Mouse (Mus musculus) spleen, postnatal 4 days (tissue): ENCODE measurements around the gene Sgms1.
"Not testable (repeated sequence)": the region's sequence is repeated elsewhere in the genome, so short reads cannot be mapped to it uniquely, and the experiment has no call there.

Experiments
- DNase-seq, 2 experiments: peaks; one replicate each; pipeline ENCODE4 v3.0.0; 2022; ENCODE audit warnings: low spot score in 2 of 2

Sgms1 gene

DNA sequence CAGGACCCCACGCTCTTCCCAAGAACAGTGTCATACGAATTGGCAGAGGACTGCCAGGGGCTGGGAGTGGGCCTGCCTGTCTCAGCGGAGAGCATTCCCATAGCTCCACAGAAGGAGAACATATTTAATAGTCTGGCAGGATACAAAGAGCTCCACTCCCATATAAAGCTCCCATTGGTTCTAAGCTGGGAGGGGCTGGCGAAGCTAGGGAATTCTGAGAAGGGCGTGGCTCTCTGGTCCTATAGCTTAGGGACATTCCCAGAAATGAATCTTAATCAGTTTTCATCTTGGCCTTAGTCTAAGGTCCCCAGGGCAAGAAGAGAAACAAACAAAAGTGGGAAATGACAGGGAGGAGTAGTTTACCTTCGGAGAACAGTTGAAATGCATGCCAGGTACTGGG is 247.1 kb downstream of the Sgms1 start:
- no peak for DNase-seq

DNA sequence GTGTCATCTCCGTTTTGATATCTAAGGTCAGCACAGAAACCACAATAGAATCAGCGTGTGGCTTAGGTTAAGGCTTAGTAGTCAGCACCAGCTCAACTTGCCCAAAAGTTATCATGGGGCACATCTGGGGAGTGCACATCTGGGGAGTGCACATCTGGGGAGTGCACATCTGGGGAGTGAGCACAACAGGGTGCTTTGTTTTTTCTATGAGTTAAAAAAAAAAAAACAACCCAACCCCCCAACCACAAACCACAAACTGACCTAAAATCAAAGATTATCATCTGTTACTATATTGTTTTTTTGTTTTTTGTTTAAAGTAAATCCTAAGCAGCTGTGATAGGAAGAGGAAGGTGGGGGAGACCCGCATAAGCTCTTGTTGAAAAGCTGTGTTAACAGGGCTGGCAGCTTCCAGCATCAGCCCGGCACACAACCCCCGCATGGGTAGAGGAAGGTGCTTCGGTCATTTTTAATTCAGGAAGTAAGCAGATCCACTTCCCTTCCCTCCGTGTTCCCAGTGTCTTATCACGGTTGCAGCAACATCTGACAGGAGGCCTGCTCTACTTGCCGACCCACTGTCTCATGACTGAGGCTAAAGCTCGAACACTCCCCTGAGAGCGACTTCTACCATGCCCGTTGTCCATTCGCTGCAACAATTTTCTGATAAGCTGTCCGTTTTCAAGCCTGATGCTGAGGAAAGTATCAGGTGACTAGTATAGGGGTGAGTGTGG is 251.0 kb downstream of the Sgms1 start:
- no peak for DNase-seq

DNA sequence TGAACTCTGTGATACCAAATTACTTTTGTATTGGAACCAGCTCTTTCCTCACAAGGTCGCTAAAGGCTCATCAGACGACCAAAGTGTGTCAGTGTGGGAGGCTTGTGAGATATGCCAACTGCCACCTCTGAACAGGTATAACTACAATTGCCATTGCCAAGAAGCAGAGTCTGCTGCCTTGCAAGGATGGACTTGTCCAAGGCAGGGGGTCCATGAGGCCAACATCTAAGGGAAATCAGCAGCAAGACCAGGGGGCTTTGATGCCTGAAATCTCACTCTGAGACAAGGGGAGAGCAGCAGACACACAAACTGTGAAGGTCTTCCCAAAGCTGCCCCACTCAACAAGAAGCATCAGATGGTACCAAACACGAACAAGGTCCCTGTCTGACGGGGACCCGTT is 251.6 kb downstream of the Sgms1 start:
- DNase-seq: no peak

DNA sequence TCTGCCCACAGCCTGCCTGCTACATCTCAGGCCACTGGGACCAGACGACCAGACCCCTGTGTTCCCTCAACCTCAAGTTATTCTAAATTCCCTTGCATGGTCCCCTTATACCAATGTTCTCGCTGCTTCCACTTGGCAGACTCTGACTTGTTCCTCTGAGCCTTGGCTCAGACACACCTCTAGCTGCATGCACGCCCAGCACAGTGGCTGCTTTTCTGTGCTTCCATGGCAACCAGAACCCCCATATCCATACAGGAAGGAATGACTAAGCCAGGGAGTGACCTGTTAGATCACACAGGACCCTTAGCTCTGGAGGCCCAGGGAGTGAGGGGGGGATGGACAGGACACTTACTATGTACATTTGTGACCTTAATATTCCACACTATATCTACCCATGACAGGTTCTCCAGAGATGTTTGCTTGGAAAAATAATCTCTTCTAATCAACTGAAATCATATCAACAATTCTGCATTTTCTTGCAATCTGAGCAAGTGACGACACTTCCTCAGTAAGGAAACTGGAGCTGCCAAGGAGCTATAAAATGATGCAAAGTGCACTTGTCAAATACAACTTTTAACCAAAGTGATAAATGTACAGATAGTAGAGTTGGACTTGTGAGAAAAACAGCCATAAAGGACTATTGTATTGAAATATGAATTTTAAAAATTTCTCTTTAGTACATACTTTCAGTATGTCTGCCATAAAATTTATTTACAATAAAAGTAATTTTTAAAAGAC is 252.5 kb downstream of the Sgms1 start:
- no peak for DNase-seq

DNA sequence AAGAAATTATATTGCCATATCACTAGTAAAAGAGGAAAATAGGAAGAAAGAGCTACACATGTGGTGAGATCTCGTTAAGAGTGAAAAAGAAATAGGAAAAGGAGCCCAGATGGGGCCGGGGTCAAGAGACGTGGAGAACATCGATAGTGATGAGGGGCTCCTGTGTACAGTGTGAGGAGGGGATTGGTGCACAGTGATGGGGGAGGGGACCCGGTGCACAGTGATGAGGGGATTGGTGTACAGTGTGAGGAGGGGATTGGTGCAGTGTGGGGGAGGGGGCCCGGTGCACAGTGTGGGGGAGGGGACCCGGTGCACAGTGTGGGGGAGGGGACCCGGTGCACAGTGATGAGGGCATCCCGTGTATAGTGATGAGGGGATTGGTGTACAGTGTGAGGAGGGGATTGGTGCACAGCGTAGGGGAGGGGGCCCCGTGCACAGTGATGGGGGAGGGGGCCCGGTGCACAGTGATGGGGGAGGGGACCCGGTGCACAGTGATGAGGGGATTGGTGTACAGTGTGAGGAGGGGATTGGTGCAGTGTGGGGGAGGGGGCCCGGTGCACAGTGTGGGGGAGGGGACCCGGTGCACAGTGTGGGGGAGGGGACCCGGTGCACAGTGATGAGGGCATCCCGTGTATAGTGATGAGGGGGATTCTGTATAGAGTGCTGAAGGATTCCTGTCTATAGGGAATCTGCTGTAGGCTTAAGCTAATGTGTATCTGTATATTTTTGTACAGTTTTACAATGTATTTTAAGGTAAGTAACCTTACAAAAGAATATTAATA is 257.6 kb downstream of the Sgms1 start:
- DNase-seq: not testable (repeated sequence)

DNA sequence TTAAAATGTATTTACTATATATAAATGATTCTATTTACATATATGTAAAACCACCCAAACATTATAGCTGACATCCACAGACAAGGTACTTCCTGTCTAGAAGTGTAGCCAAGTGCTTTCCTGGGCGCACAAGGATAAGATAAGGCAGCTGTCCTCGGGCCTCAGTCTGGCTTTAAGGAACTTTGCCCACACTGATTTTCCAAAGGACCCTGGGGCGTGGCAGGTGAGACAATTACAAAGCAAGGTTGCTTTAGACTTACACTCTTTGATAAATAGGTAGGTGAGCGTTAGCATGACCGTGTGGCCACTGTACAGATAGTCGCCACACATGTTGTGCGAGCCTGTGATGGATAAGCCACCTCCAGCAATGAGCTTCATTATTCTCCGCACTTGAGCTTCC is 260.2 kb downstream of the Sgms1 start:
- no peak for DNase-seq

DNA sequence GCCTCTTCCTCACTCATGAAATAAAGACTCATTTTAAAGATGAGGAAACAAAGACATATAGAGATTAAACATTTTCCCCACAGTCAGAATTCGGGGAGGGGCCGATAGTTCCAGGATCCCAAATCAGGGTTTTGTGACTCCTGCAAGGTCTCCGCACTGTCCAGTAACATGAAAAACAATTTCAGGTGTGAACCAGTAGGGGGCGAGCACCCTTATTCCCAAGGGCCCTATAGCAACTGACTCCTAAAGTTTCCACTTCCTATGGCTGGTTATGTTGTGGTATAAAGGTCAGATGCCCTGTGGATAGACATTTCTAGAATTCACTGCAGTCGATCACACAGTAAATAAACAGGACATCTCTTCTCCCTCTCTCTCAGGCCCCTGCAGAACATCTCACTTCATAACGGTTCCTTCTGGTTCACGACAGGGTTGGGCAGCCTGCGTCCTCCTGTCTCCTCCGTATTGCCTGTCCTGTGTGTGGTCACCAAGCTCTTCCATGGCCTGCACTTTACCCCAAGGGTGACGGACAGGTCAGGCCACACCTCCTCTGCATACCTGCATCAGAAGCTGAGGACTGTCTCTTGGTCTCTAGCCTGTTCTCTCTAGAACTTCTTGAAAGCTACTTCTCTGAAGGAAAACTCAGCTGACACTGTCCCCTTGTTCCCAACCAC is 262.2 kb downstream of the Sgms1 start:
- DNase-seq: no peak

DNA sequence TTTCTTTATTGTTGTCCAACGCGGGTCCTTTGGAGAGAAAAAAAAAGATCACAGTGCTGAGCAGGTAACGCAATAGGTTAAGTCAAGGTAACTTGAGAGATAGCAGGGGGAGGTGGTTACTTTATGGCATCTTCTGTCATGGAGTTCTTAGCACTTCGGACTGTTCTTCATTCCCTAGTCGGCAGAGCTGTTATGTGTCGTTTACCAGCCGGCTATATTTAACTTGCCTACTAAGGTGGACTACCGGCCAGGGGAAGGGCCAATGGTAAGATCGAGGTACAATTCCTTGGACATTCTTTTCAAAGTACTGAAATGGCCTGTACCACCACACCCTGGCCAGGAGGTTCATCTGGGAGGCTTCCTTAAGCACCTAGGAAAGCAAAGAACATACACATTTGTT is 265.4 kb downstream of the Sgms1 start:
- DNase-seq: no peak

DNA sequence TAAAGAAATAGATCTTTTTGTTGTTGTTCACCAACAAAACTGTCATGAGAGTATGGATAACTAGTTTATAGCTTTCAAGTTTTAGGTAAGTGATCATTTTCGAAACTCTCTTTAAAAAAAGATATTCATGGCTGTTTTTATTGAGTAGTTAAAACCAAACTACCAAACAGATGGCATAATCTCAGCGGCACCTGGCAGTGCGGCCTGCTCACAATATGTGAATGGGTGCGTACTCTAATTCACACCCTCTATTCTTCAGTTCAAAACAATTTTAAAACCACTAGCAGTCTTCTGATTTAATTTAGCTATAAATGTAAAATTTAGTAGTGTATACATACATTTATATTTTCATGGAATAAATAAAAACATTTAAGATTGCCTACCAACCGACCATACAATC is 266.3 kb downstream of the Sgms1 start:
- DNase-seq: no peak

DNA sequence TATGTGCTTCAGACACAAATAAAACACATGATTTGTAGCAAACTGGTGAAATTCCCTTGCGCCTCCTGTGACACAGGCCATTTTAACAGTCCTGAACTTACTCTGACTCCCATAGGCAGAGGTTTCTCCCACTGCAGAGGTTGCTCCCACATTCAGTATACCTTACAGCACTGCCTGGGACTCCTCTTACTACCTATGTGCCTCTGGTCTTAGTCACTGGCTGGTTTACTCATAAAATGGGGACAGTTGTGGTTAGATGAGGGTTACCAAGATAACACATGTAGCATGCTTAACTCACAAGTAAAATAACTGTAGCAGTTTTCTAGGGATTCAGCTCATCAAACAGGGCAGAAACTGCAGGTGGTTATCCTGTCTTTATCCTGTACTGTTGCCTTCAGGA is 268.7 kb downstream of the Sgms1 start:
- no peak for DNase-seq

DNA sequence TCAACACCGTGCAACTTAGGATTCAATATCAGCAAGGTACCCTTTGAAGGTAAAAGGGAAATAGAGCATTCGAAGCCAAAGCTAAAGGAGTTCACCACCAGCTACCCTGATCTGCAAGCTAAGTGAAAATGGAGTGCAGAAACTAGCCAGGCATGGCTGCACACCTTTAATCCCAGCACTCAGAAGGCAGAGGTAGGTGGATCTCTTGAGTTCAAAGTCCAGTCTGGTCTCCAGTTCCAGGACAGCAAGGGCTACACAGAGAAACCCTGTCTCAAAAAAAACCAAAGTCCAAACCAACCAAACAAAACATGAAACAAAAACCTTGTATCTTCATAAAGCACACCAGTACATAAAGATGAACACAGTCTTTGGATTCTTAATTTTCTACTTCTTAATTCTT is 269.8 kb downstream of the Sgms1 start:
- no peak for DNase-seq

DNA sequence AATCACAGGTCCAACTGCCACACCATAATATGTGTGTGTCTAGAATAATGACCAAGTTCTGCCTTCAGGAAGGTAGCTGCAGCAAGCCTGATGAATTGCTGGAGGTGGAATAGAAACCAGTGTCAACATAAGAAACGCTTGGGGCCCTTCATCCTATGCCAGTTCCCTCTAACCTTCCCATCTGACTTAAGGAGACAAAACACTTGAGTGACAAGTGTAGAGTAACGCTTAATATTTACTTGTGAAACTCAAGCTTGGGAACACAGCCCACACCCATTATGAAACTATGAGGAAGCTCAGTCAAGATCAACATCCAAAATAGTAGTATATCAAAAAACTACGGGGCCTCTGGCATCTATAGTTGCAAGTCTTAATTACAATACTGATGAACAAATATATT is 271.0 kb downstream of the Sgms1 start:
- DNase-seq: no peak

DNA sequence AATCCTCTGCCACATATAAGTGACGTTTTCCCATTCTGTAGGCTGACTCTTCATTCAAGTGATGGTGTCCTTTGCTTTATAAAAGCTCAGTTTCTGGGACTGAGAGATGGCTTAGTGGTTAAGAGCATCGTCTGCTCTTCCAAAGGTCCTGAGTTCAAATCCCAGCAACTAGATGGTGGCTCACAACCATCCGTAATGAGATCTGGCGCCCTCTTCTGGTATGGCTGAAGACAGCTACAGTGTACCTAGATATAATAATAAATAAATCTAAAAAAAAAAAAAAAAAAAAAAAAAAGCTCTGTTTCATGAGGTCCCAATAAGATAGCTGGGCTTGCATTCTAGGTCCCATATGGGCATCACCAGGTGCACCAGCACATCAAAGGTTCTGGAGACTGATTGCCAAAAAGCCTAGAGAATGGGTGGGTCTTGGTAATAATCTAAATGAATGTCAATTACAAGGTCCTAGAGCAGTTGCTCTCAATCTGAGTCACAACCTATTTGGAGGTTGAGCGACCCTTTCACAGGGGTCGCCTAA is 272.0 kb downstream of the Sgms1 start:
- no peak for DNase-seq

DNA sequence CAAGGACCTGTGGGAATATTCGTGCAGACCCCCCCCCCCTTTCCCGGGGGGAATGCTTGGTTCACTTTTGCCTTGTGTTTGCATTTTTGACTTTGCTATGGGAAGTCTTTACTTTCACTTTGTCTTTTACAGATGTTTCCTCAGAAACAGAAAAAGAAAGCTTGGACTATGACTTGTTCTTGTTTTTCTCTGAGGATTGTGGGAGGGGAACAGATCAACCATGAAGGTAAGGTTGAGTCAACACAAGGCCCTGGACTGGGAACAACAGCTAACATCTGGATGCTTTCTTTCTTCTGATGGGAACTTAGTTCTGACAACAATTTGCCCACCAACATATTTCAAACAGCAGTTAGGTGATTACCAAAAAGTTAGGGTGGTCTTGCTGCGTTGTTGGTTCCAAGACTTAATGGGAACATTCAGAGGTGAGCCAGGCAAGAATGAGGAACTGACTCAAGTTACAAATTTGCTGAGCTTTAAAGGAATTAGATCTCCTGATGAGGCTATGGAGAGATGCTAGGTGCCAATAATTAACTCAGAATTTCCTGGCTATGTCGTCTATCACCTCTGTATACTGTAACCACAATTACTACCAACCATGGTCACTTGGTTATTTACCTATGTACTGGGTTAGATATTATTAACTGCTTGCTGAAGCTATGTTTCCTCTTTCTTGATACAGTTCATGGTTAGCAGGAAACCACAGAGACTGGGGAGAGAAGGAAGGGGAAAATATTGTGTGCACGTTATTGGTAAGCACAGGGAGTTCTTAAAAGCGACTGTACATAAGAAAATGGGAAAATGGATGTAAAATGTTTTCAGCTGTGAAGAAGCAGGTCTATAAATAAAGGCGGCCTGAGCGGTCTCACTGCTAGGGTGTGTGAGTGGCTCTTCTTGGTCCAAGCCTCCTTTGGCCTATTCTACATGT is 277.4 kb downstream of the Sgms1 start:
- DNase-seq: no peak

DNA sequence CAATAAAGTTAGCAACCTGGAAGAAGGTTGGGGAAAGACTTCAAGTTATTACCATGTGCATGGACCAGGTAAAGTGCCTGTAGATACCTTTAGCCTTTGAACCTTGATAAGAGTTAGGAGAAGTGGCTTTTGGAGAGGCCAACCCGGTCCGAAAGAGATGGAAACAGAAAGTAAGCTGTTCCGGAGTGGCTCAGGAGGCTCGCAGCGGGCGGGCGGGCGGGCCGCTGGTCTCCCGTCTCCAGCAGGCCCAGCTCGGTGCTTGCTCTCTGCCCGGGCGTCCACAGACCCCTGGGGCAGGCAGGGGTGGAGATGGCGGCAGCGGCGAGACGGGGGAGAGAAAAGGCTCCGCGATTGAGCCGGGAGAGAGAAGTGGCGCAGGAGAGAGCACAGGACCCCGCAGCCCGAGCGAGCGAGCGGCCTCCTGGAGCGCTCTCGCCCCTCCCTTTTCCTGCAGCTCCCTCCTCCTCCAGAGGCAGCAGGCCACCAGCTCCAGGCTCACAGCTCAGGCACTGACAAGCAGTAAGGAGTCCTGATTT is 281.7 kb downstream of the Sgms1 start, which contains the start of gene Asah2:
TSS of gene Asah2 (minus strand) at position 441 of the 536 bp plus-strand sequence.
- peak; percentile 54 to 80 for DNase-seq

DNA sequence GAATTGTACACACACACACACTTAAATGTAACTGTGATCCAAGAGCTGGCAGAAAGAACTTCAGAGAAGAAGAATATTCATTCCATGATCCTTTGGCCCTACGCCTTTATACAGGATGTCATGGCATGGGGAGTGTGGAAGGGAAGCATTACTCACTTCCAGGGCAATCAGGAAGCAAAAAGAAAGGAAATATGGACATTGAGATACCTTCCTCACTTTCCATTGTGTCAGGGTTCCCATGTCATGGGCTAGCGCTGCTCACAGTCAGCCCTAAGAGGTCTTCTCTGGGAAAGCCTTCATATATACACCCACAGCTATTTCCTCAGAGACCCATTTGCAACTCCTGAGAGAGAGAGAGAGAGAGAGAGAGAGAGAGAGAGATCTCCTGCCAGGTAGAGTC is 282.8 kb downstream of the Sgms1 start:
- no peak for DNase-seq

DNA sequence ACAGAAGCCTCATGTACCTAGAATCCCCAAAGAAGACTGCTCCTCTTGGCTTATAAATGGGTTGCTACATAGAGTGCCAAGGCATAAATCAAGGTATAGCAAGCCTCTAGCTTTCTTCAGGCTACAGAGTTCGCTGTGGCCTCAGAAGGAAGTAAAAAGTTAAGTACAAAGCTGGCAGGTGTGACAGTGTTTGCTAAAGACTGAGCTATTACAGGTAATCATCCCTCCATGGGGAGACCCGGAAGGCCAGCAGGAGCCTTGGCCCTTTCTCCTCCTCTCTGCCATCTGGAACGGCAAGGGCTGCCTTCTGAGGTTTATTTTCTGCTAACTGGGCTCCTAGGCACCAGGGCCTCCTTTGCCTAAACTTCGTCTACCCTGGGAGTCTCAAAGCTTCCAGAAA is 285.3 kb downstream of the Sgms1 start:
- DNase-seq: no peak

DNA sequence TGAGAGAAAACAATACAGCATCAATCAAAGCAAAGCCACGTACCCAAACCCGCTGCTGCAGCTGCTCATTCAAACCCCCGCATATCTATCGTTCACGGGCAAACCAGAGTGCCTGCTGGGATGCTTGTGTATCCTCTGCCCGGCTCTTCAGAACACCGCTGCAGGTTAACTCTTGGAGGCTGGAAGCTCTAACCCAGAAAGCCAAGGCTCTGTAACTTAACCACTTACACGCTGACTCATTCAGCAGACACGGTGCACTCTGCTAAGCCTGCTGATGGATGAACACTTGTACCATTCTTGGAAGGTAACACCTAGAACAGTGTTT is 286.6 kb downstream of the Sgms1 start:
- DNase-seq: no peak

DNA sequence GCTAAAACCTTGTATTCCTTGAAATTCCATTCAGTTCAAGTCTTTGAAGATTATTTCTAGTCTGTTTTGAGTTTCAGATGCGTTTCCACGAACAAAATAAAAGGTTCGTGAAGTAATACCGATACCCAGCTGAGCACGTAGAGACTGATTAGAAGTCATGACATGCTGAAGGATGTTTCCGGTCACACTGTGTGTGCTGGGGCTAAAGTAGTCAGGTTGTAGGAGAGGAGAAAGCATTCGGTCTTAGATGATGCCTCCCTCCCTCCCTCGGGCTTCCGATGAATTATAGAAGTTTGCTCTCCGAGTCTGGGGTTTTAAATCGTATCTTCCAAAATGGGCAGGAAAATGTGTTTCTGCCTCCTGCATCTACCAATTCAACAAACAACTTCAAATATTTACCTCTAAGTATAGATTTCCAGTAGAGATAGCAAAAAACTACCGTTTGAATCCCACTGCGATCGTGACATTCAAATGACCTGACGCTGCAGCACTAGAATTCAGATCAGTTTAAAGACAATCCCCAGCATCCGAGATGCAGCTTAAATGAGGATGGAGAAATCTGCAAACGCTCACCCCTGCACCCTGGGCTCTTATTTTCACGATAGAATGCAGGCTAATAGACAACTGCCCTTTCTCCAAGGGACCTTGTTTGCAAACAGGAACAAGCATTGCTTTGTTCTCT is 287.1 kb downstream of the Sgms1 start:
- no peak for DNase-seq

DNA sequence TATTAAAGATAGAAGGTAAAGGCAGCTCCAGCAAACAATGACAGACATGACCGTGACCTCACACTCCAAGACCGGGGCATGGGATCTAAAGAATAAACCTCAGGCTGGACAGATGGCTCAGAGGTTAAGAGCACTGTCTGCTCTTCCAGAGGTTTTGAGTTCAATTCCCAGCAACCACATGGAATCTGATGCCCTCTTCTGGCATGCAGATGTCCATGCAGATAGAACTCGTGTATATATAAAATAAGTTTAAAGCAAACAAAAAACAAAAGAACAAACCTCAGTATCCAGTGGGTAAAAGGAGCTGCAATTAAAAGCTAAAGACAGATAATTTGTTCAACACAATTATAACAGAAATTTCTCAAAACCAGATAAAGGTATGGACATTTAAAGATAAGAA is 290.9 kb downstream of the Sgms1 start:
- no peak for DNase-seq
